Mouse (Mus musculus) liver, embryonic 15.5 days (tissue): ENCODE measurements around the gene Tln2. TPM values are rescaled to one million over a fixed set of nuclear protein-coding genes. Genes with fewer than 3 reads are reported as not detected.

Experiments
- ATAC-seq: fragments of 200-750 bp; cut with Nextera tagmentation; 2 replicates; pipeline ENCODE4 v1.8.0; 2017; ENCODE audit warnings: moderate number of reproducible peaks, mild to moderate bottlenecking, moderate library complexity; ENCODE audit not compliant: insufficient read depth
- H3K27ac ChIP-seq: fragments of 300-500 bp; sonication (generic); replicated peaks from 2 replicates; pipeline ENCODE4 v1.5.1; 2015; ENCODE audit warnings: mild to moderate bottlenecking, inconsistent platforms
- H3K27me3 ChIP-seq: fragments of 300-500 bp; sonication (generic); 2 replicates; pipeline ENCODE4 v1.6.1; 2015; ENCODE audit warnings: mild to moderate bottlenecking, inconsistent platforms
- H3K36me3 ChIP-seq: fragments of 300-500 bp; sonication (generic); replicated peaks from 2 replicates; pipeline ENCODE4 v1.6.1; 2015; ENCODE audit warnings: moderate library complexity, mild to moderate bottlenecking, inconsistent platforms
- H3K4me1 ChIP-seq: fragments of 300-500 bp; sonication (generic); replicated peaks from 2 replicates; pipeline ENCODE4 v1.6.1; 2015; ENCODE audit warnings: inconsistent platforms
- H3K4me2 ChIP-seq: fragments of 300-500 bp; sonication (generic); 2 replicates; pipeline ENCODE4 v1.6.1; 2015; ENCODE audit warnings: moderate library complexity, mild to moderate bottlenecking, inconsistent platforms
- H3K4me3 ChIP-seq: fragments of 300-500 bp; sonication (generic); replicated peaks from 2 replicates; pipeline ENCODE4 v1.5.1; 2015; ENCODE audit warnings: mild to moderate bottlenecking, inconsistent platforms
- H3K9ac ChIP-seq: fragments of 300-500 bp; sonication (generic); 2 replicates; pipeline ENCODE4 v1.6.1; 2015; ENCODE audit warnings: moderate library complexity, mild to moderate bottlenecking, inconsistent platforms
- H3K9me3 ChIP-seq: fragments of 300-500 bp; sonication (generic); replicated peaks from 2 replicates; pipeline ENCODE4 v1.6.1; 2016; ENCODE audit warnings: inconsistent platforms
- WGBS: fragments of 180-500 bp; shearing (Covaris S2); methylation state at CpG from one replicate; pipeline ENCODE4 v1.1.7; 2015; ENCODE audit warnings: mixed read lengths; ENCODE audit not compliant: insufficient replicate concordance; 5-methylcytosine and 5-hydroxymethylcytosine counted together
- microRNA counts: library from miRNA; unstranded; fragments of <30 nt; microRNA quantifications from one replicate; lab custom pipeline; 2016
- microRNA-seq: library from miRNA; unstranded; fragments of <30 nt; microRNA quantifications from one replicate; pipeline ENCODE4, GENCODE M21; 2016
- polyA plus RNA-seq: library from polyadenylated mRNA; unstranded; fragments of >200 nt; fragmentation: Nextera tagmentation; extraction: Ambion mirVana; gene quantifications from 2 replicates; pipeline ENCODE4 v1.2.1, GENCODE M21; 2015

Gene Tln2
- polyA plus RNA-seq, 1 experiment from 2014 or later: 2.7 TPM

DNA sequence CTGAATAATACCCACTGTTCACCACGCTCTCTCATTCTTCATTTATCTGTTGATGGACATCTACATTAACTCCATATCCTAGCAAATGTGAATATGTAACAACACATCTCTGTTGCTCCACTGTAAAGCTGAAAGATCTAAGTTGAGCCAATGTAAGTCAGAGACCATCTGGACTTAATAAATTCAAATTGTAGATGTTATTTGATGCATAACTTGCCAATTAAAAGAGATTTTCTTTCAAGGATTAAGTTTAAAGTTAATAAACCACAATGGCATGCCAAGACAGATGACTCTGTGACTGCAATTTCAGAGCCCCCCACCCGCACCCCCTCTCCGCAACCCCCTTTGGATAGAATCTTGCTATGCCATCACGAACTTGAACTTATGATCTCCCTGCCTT, 386.3 kb downstream of the Tln2 start:
- H3K9ac ChIP-seq: no peak overlapping the region
- H3K27me3 ChIP-seq: no peaks in the 10 kb centered on the region
- 75% methylated on average over 4 of the region's 4 CpGs for WGBS
- ATAC-seq: no peak
- no peak overlapping the region for H3K4me2 ChIP-seq
- no peaks in the 10 kb centered on the region for H3K9me3 ChIP-seq
- H3K36me3 ChIP-seq: no peaks in the 10 kb centered on the region
- H3K27ac ChIP-seq: no peak overlapping the region
- 0 out of 2 replicates have a peak, but pooled peaks cover 5% of the 10 kb centered on the region for H3K4me1 ChIP-seq
- no peak overlapping the region for H3K4me3 ChIP-seq

DNA sequence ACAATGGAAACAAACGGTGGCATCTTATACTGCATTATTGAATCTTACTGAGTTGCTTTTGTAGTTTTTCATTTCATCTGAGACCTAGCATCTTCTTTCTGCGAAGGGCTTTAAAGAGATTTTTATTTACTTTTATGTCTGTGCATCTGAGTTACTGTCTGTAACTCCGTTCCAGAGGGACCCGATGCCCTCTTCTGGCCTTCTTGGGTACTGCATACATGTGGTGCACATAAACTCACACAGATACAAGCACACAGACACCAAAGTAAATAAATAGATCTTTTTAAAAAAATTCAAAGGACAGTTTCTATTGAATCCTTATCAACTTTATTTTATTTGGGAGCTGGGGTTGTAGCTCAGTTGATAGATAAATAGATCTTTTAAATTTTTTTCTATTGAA, 388.1 kb downstream of the Tln2 start:
- Histone ChIP-seq H3K9me3 (no peaks in the 10 kb centered on the region), H3K4me3 (no peak overlapping the region), H3K36me3 (no peaks in the 10 kb centered on the region), H3K27ac (no peak overlapping the region), H3K27me3 (no peaks in the 10 kb centered on the region), H3K9ac (no peak overlapping the region), H3K4me2 (no peak overlapping the region), H3K4me1 (0 out of 2 replicates have a peak, but pooled peaks cover 5% of the 10 kb centered on the region)
- WGBS: 76% methylated on average over 4 of the region's 4 CpGs
- no peak for ATAC-seq

DNA sequence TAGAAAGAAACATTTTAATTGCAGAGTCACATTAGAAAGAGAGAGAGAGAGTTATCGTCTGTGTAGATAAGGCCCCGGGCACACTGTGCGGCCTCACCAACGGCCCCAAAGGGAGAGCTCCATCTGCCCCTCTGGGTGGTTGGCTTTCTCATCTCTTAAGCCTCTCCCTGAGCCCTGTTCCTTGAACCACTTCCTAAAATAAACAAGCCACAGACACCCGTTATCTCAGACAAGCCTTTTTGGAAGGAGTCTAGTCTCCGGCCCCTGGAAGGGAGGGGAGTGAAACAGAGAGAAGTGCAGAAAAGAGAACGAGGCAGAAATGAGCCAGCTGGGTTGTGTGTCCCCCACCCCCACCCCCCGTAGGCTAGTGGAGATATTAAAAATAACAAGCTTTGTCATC, 388.7 kb downstream of the Tln2 start:
- Histone ChIP-seq H3K27ac (no peak overlapping the region), H3K4me1 (0 out of 2 replicates have a peak, but pooled peaks cover 5% of the 10 kb centered on the region), H3K27me3 (no peaks in the 10 kb centered on the region), H3K9ac (no peak overlapping the region), H3K4me3 (no peak overlapping the region), H3K36me3 (no peaks in the 10 kb centered on the region), H3K9me3 (no peaks in the 10 kb centered on the region), H3K4me2 (no peak overlapping the region)
- 15% methylated on average over 8 of the region's 8 CpGs for WGBS
- no peak for ATAC-seq

DNA sequence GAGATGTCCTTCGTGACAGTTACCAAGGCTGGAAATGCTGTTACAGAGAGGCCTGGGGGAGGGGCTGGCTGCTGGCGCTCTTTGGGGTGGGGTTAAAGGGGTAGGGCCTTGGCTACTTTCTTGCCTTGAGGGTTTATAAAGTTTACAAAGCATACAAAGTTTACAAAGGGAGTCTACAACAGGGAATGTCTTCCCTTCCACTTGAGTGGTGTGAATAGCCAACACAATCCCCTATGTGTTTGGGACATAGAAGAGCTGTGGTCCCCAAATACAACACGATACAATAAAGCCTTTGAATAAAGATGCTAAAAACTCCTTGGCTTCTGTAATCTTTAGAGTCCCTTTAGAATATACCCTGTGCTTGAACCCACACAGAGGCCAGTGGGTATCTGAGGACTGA, 389.5 kb downstream of the Tln2 start:
- Histone ChIP-seq H3K36me3 (no peaks in the 10 kb centered on the region), H3K4me3 (no peak overlapping the region), H3K4me1 (0 out of 2 replicates have a peak, but pooled peaks cover 5% of the 10 kb centered on the region), H3K4me2 (no peak overlapping the region), H3K9me3 (no peaks in the 10 kb centered on the region), H3K27ac (no peak overlapping the region), H3K9ac (no peak overlapping the region), H3K27me3 (no peaks in the 10 kb centered on the region)
- ATAC-seq: no peak
- WGBS: 54% methylated on average over 3 of the region's 3 CpGs

MicroRNA genes within 50 kb of the gene (microRNA counts, 519-probe panel; counts per million panel counts)
- microRNA mmu-miR-190 (lab: Ali Mortazavi, UCI): 2,090 counts per million, percentile 27 among the panel's probes with 10 or more counts

Small RNA genes within 50 kb of the gene (microRNA-seq; reads per million reads assigned to microRNA genes)
- 62.2 reads per million, percentile 49 among the genes with 10 or more reads in this experiment for gene Mir190a

Other genes starting within 250 kb of the Tln2 start
- gene C2cd4b, start 199.7 kb upstream of the Tln2 start, polyA plus RNA-seq: not detected in 2 replicates